Mouse (Mus musculus) lung, postnatal 0 days (tissue): ENCODE data around the gene 1700018F24Rik.
"Not testable (repeated sequence)": the region's sequence is repeated elsewhere in the genome, so short reads cannot be mapped to it uniquely, and the experiment has no call there.

Experiments used
- CTCF ChIP-seq: IDR thresholded peaks from 2 replicates; pipeline ENCODE4 v1.5.1; 2016; ENCODE audit warnings: antibody characterized with exemption, mild to moderate bottlenecking
- EP300 ChIP-seq: IDR thresholded peaks from 2 replicates; pipeline ENCODE4 v1.6.1; 2016; ENCODE audit warnings: antibody characterized with exemption, mild to moderate bottlenecking, control low read depth

DNA sequence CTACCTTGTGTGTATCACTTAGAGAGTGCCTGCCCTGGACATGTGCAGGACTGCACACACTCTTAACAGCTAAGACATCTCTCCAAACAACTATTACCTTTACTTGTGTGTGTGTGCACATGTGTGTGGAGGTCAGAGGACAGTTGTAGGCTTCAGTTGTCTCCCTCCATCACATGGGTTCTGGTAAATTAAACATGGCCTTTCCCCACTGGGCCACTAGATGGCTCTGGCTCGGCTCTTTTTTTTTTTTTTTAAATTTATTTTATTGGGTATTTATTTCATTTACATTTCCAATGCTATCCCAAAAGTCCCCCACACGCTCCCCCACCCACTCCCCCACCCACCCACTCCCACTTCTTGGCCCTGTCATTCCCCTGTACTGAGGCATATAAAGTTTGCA lies 26.0 kb upstream of the 1700018F24Rik start:
- TF ChIP-seq CTCF: 0 out of 2 replicates have a peak, but pooled peaks have one; percentile 6
- not testable (repeated sequence) for TF ChIP-seq EP300
